Mouse (Mus musculus): Measurements from ENCODE around the gene Zbtb16. TPM values are rescaled to one million over a fixed set of nuclear protein-coding genes. Genes with fewer than 3 reads are reported as not detected.

The Zbtb16 gene
- total and polyA plus RNA-seq, 3 experiments = 10.6 to 45.5 (median 20.0) TPM

- ATAC-seq (ENCODE audit: extremely low read depth, insufficient number of reproducible peaks, low FRiP score, poor library complexity, severe bottlenecking) (no peak), DNase-seq (ENCODE audit: low spot score) (no peak)
- H3K9me3 ChIP-seq (replicated peaks) = no peaks in the 10 kb centered on the region
- H3K36me3 ChIP-seq (replicated peaks) = peaks cover 65% of the 10 kb centered on the region
- no peak overlapping the region; the same call in 1 of the 2 replicates for H3K4me3 ChIP-seq (ENCODE audit: low read depth, low read length)
- no peaks in the 10 kb centered on the region for H3K27me3 ChIP-seq (ENCODE audit: insufficient read depth, low read length)
- H3K4me1 ChIP-seq (ENCODE audit: insufficient read depth, low read depth, low read length) = peaks cover 98% of the 10 kb centered on the region
- TF ChIP-seq TAL1 (conservative IDR thresholded peaks at IDR 0.05; ENCODE audit: low read depth, low read length) (no peak), GATA1 (IDR thresholded peaks at IDR 0.05; ENCODE audit: borderline replicate concordance, low read length) (no peak), CTCF (IDR thresholded peaks at IDR 0.05; ENCODE audit: low read depth, low read length) (no peak), GATA2 (IDR thresholded peaks at IDR 0.05; ENCODE audit: borderline replicate concordance, low read depth, low read length) (no peak)
Observed at GRCm38 (mm10) chr9:48812352-48812751, 23.7 kb downstream of the Zbtb16 start.

- H3K36me3 ChIP-seq (replicated peaks) = peaks cover 51% of the 10 kb centered on the region
- no peaks in the 10 kb centered on the region for H3K9me3 ChIP-seq (replicated peaks)
- DNase-seq (ENCODE audit: low spot score) = no peak
- H3K4me1 ChIP-seq (ENCODE audit: insufficient read depth, low read depth, low read length) = peaks cover 87% of the 10 kb centered on the region
- H3K27me3 ChIP-seq (ENCODE audit: insufficient read depth, low read length) = no peaks in the 10 kb centered on the region
- H3K4me3 ChIP-seq (ENCODE audit: low read depth, low read length) = peak overlapping the region; percentile 57; the same call in 1 of the 2 replicates
- no peak for ATAC-seq (ENCODE audit: extremely low read depth, insufficient number of reproducible peaks, low FRiP score, poor library complexity, severe bottlenecking)
- TF ChIP-seq GATA2 (IDR thresholded peaks at IDR 0.05; ENCODE audit: borderline replicate concordance, low read depth, low read length) (no peak), CTCF (IDR thresholded peaks at IDR 0.05; ENCODE audit: low read depth, low read length) (no peak), POLR2AphosphoS5 (IDR thresholded peaks at IDR 0.05; ENCODE audit: insufficient replicate concordance, low read depth, low read length) (no peak), GATA1 (IDR thresholded peaks at IDR 0.05; ENCODE audit: borderline replicate concordance, low read length) (no peak), TAL1 (conservative IDR thresholded peaks at IDR 0.05; ENCODE audit: low read depth, low read length) (no peak)
Observed at GRCm38 (mm10) chr9:48806591-48806990, 29.4 kb downstream of the Zbtb16 start.

GRCm38 (mm10) chr9:48805850-48806249 is 30.2 kb downstream of the Zbtb16 start:
- Histone ChIP-seq H3K9me3 (replicated peaks) (no peaks in the 10 kb centered on the region), H3K36me3 (replicated peaks) (peaks cover 45% of the 10 kb centered on the region), H3K4me3 (ENCODE audit: low read depth, low read length) (peak overlapping the region; percentile 31; the same call in 1 of the 2 replicates), H3K27me3 (ENCODE audit: insufficient read depth, low read length) (no peaks in the 10 kb centered on the region), H3K4me1 (ENCODE audit: insufficient read depth, low read depth, low read length) (peaks cover 87% of the 10 kb centered on the region)
- DNase-seq (ENCODE audit: low spot score) = no peak
- no peak for ATAC-seq (ENCODE audit: extremely low read depth, insufficient number of reproducible peaks, low FRiP score, poor library complexity, severe bottlenecking)
- no peak for TF ChIP-seq GATA1 (IDR thresholded peaks at IDR 0.05; ENCODE audit: borderline replicate concordance, low read length)
- no peak for TF ChIP-seq CTCF (IDR thresholded peaks at IDR 0.05; ENCODE audit: low read depth, low read length)
- no peak for TF ChIP-seq GATA2 (IDR thresholded peaks at IDR 0.05; ENCODE audit: borderline replicate concordance, low read depth, low read length)
- no peak for TF ChIP-seq POLR2AphosphoS5 (IDR thresholded peaks at IDR 0.05; ENCODE audit: insufficient replicate concordance, low read depth, low read length)
- TF ChIP-seq TAL1 (conservative IDR thresholded peaks at IDR 0.05; ENCODE audit: low read depth, low read length) = no peak

GRCm38 (mm10) chr9:48804509-48804908 is 31.5 kb downstream of the Zbtb16 start:
- no peaks in the 10 kb centered on the region for H3K27me3 ChIP-seq (ENCODE audit: insufficient read depth, low read length)
- DNase-seq (ENCODE audit: low spot score) (no peak), ATAC-seq (ENCODE audit: extremely low read depth, insufficient number of reproducible peaks, low FRiP score, poor library complexity, severe bottlenecking) (no peak)
- TF ChIP-seq TAL1 (conservative IDR thresholded peaks at IDR 0.05; ENCODE audit: low read depth, low read length) = no peak
- TF ChIP-seq CTCF (IDR thresholded peaks at IDR 0.05; ENCODE audit: low read depth, low read length) = no peak
- TF ChIP-seq GATA2 (IDR thresholded peaks at IDR 0.05; ENCODE audit: borderline replicate concordance, low read depth, low read length) = no peak
- TF ChIP-seq GATA1 (IDR thresholded peaks at IDR 0.05; ENCODE audit: borderline replicate concordance, low read length) = no peak
- no peak for TF ChIP-seq POLR2AphosphoS5 (IDR thresholded peaks at IDR 0.05; ENCODE audit: insufficient replicate concordance, low read depth, low read length)
- peaks cover 87% of the 10 kb centered on the region for H3K4me1 ChIP-seq (ENCODE audit: insufficient read depth, low read depth, low read length)
- H3K9me3 ChIP-seq (replicated peaks) = no peaks in the 10 kb centered on the region
- peak overlapping the region; percentile 2; the same call in 1 of the 2 replicates for H3K4me3 ChIP-seq (ENCODE audit: low read depth, low read length)
- peaks cover 34% of the 10 kb centered on the region for H3K36me3 ChIP-seq (replicated peaks)

GRCm38 (mm10) chr9:48803460-48804240 is 32.4 kb downstream of the Zbtb16 start:
- Histone ChIP-seq H3K27me3 (ENCODE audit: insufficient read depth, low read length) (no peaks in the 10 kb centered on the region), H3K4me1 (ENCODE audit: insufficient read depth, low read depth, low read length) (peaks cover 86% of the 10 kb centered on the region), H3K4me3 (ENCODE audit: low read depth, low read length) (no peak overlapping the region; the same call in 1 of the 2 replicates), H3K9me3 (replicated peaks) (no peaks in the 10 kb centered on the region), H3K36me3 (replicated peaks) (peaks cover 36% of the 10 kb centered on the region)
- DNase-seq (ENCODE audit: low spot score) (no peak), ATAC-seq (ENCODE audit: extremely low read depth, insufficient number of reproducible peaks, low FRiP score, poor library complexity, severe bottlenecking) (no peak)
- no peak for TF ChIP-seq POLR2AphosphoS5 (IDR thresholded peaks at IDR 0.05; ENCODE audit: insufficient replicate concordance, low read depth, low read length)
- no peak for TF ChIP-seq GATA1 (IDR thresholded peaks at IDR 0.05; ENCODE audit: borderline replicate concordance, low read length)
- TF ChIP-seq CTCF (IDR thresholded peaks at IDR 0.05; ENCODE audit: low read depth, low read length) = no peak
- no peak for TF ChIP-seq GATA2 (IDR thresholded peaks at IDR 0.05; ENCODE audit: borderline replicate concordance, low read depth, low read length)
- no peak for TF ChIP-seq TAL1 (conservative IDR thresholded peaks at IDR 0.05; ENCODE audit: low read depth, low read length)

- DNase-seq (ENCODE audit: low spot score) (no peak), ATAC-seq (ENCODE audit: extremely low read depth, insufficient number of reproducible peaks, low FRiP score, poor library complexity, severe bottlenecking) (peak; percentile 50)
- H3K36me3 ChIP-seq (replicated peaks) = peaks cover 40% of the 10 kb centered on the region
- H3K4me3 ChIP-seq (ENCODE audit: low read depth, low read length) = no peak overlapping the region; the same call in 1 of the 2 replicates
- H3K27me3 ChIP-seq (ENCODE audit: insufficient read depth, low read length) = no peaks in the 10 kb centered on the region
- TF ChIP-seq GATA1 (IDR thresholded peaks at IDR 0.05; ENCODE audit: borderline replicate concordance, low read length) (no peak), GATA2 (IDR thresholded peaks at IDR 0.05; ENCODE audit: borderline replicate concordance, low read depth, low read length) (no peak), POLR2AphosphoS5 (IDR thresholded peaks at IDR 0.05; ENCODE audit: insufficient replicate concordance, low read depth, low read length) (no peak), CTCF (IDR thresholded peaks at IDR 0.05; ENCODE audit: low read depth, low read length) (no peak), TAL1 (conservative IDR thresholded peaks at IDR 0.05; ENCODE audit: low read depth, low read length) (no peak)
- H3K9me3 ChIP-seq (replicated peaks) = no peaks in the 10 kb centered on the region
- peaks cover 84% of the 10 kb centered on the region for H3K4me1 ChIP-seq (ENCODE audit: insufficient read depth, low read depth, low read length)
Observed at GRCm38 (mm10) chr9:48802374-48802773, 33.6 kb downstream of the Zbtb16 start.
